8 mouse cellular contexts compared by ENCODE assay signal in genomic region chr1:58445861-58446260, GRCm38 (mm10). TPM values are rescaled to one million over a fixed set of nuclear protein-coding genes. Genes with fewer than 3 reads are reported as not detected.
DNase-seq lines count a peak whose midpoint lies in the region; ATAC-seq and TF ChIP-seq lines count a peak whose summit lies in the region.

No protein-coding gene starts in this region.

- peak overlapping the region; percentile 77 for H3K9ac ChIP-seq in liver, embryonic 14.5 days (replicated peaks)

- H3K4me3 ChIP-seq in liver, embryonic 14.5 days (ENCODE audit: insufficient read depth in 1 of 2, low read depth in 2 of 2, low read length in 2 of 2): peak overlapping the region; percentile 65 to 77

- peaks cover 5% of the 10 kb centered on the region for H3K36me3 ChIP-seq in liver, embryonic 14.5 days (replicated peaks; ENCODE audit: control insufficient read depth, insufficient read depth, low read depth)

- no peak for TF ChIP-seq CTCF in liver, embryonic 14.5 days (IDR thresholded peaks at IDR 0.05; ENCODE audit: low read depth)

- peak overlapping the region; percentile 56 for H3K27ac ChIP-seq in liver, embryonic 14.5 days

- no peak for TF ChIP-seq EP300 in liver, embryonic 14.5 days (IDR thresholded peaks at IDR 0.05; ENCODE audit: low read depth)

- no peaks in the 10 kb centered on the region for H3K27me3 ChIP-seq in liver, embryonic 14.5 days (ENCODE audit: control insufficient read depth, insufficient read depth, low read length)

- no peak for ATAC-seq in liver, embryonic 14.5 days (ENCODE audit: insufficient read depth)

- peak overlapping the region; percentile 88 for H3K4me2 ChIP-seq in liver, embryonic 14.5 days (ENCODE audit: low read depth)

- peak; percentile 6 for DNase-seq in embryo, embryonic 11 days
- no peak for DNase-seq in embryo, embryonic 10.5 days (ENCODE audit: low spot score)
- DNase-seq in thymus, postnatal 14 days: peak; percentile 7
- no peak for DNase-seq in thymus, postnatal 25 days
- no peak for DNase-seq in liver, embryonic 14.5 days (ENCODE audit: low read depth in 3 of 3, low spot score in 3 of 3)
- no peak for DNase-seq in right cerebral cortex, postnatal 36 days (ENCODE audit: low spot score in 2 of 2)
- no peak for DNase-seq in right cerebral cortex, postnatal 25 days
- DNase-seq in Muller cell, postnatal 12 days (ENCODE audit: inconsistent ontology term): no peak

- H3K9me3 ChIP-seq in liver, embryonic 14.5 days (ENCODE audit: control insufficient read depth, low read length): no peaks in the 10 kb centered on the region

- peaks cover 4 to 11% of the 10 kb centered on the region in 2 experiments for H3K4me1 ChIP-seq in liver, embryonic 14.5 days (replicated peaks; ENCODE audit: control insufficient read depth in 2 of 2, insufficient read depth in 2 of 2, low read length in 1 of 2)

- WGBS in liver, embryonic 14.5 days (ENCODE audit: insufficient replicate concordance): 4% methylated on average over 11 of the region's 11 CpGs

RNA-seq across cellular contexts. Expression of gene Ppil3, which starts 0.6 kb away (rescaled TPM):
- 12.1 and 18.6 TPM in 2 replicates for polyA plus RNA-seq in liver, embryonic 14.5 days (2012; rRNA removed)
- 29.8 and 31.0 TPM in 2 replicates for polyA plus RNA-seq in liver, embryonic 14.5 days (2014; fragmentation: Nextera tagmentation; extraction: Ambion mirVana)

RNA-seq across cellular contexts. Expression of gene Nif3l1, which starts 0.9 kb away (rescaled TPM):
- polyA plus RNA-seq in liver, embryonic 14.5 days (2012; rRNA removed): 10.3 and 10.7 TPM in 2 replicates
- 16.5 and 18.0 TPM in 2 replicates for polyA plus RNA-seq in liver, embryonic 14.5 days (2014; fragmentation: Nextera tagmentation; extraction: Ambion mirVana)

RNA-seq across cellular contexts. Expression of gene Clk1, which starts 22.0 kb away (rescaled TPM):
- polyA plus RNA-seq in liver, embryonic 14.5 days (2012; rRNA removed): 49.0 and 97.9 TPM in 2 replicates
- 69.3 and 78.5 TPM in 2 replicates for polyA plus RNA-seq in liver, embryonic 14.5 days (2014; fragmentation: Nextera tagmentation; extraction: Ambion mirVana)

RNA-seq across cellular contexts. Expression of gene Bzw1, which starts 53.2 kb away (rescaled TPM):
- 25.8 and 38.3 TPM in 2 replicates for polyA plus RNA-seq in liver, embryonic 14.5 days (2012; rRNA removed)
- polyA plus RNA-seq in liver, embryonic 14.5 days (2014; fragmentation: Nextera tagmentation; extraction: Ambion mirVana): 152 and 153 TPM in 2 replicates

RNA-seq across cellular contexts. Expression of gene Orc2, which starts 59.0 kb away (rescaled TPM):
- 17.7 and 21.2 TPM in 2 replicates for polyA plus RNA-seq in liver, embryonic 14.5 days (2012; rRNA removed)
- 39.0 and 40.0 TPM in 2 replicates for polyA plus RNA-seq in liver, embryonic 14.5 days (2014; fragmentation: Nextera tagmentation; extraction: Ambion mirVana)

Comparison
In these comparisons a context has a peak if more than half of its experiments do, and no peak if none do; other contexts are left out.
1. DNase-seq: peak in embryo, embryonic 11 days (single experiment) and thymus, postnatal 14 days (single experiment); none in embryo, embryonic 10.5 days (single experiment), thymus, postnatal 25 days (single experiment), liver, embryonic 14.5 days (0 of 3), right cerebral cortex, postnatal 36 days (0 of 2), right cerebral cortex, postnatal 25 days (single experiment) and Muller cell, postnatal 12 days (single experiment).